Mouse (Mus musculus) intestine, embryonic 14.5 days (tissue): ENCODE measurements at regions not wholly inside any gene's neighbourhood (a gene's known extent, or its start where the extent isn't known, plus 50 kb on each side); places are given as distances from the start of the nearest gene placed in this dataset.
A peak's percentile ranks its signal among the peaks of the same experiment; 100 is the strongest.

ENCODE experiments used
- ATAC-seq: fragments of 200-750 bp; cut with Nextera tagmentation; replicated peaks from 2 replicates; pipeline ENCODE4 v1.8.0; 2017; ENCODE audit warnings: low read depth, moderate number of reproducible peaks, moderate TSS enrichment, moderate library complexity; ENCODE audit not compliant: low FRiP score, low TSS enrichment
- DNase-seq: peaks from one replicate; pipeline ENCODE4 v3.0.0-alpha.2; 2018; ENCODE audit warnings: low spot score
- H3K27ac ChIP-seq: fragments of 300-500 bp; sonication (generic); 2 replicates; pipeline ENCODE4 v1.5.1; 2014; ENCODE audit warnings: low read depth, mild to moderate bottlenecking, control low read depth
- H3K27me3 ChIP-seq: fragments of 300-500 bp; sonication (generic); replicated peaks from 2 replicates; pipeline ENCODE4 v1.6.1; 2014; ENCODE audit warnings: low read length, control low read depth; ENCODE audit not compliant: control insufficient read depth, insufficient read depth
- H3K36me3 ChIP-seq: fragments of 300-500 bp; sonication (generic); 2 replicates; pipeline ENCODE4 v1.6.1; 2014; ENCODE audit warnings: low read length, control low read depth; ENCODE audit not compliant: control insufficient read depth, insufficient read depth
- H3K4me1 ChIP-seq: fragments of 300-500 bp; sonication (generic); replicated peaks from 2 replicates; pipeline ENCODE4 v1.6.1; 2014; ENCODE audit warnings: low read length, control low read depth, mixed read lengths; ENCODE audit not compliant: control insufficient read depth, insufficient read depth
- H3K4me2 ChIP-seq: fragments of 300-500 bp; sonication (generic); 2 replicates; pipeline ENCODE4 v1.6.1; 2014; ENCODE audit warnings: low read length
- H3K4me3 ChIP-seq: fragments of 300-500 bp; sonication (generic); 2 replicates; pipeline ENCODE4 v1.5.1; 2014; ENCODE audit warnings: low read depth, low read length, control low read depth, mixed read lengths
- H3K9ac ChIP-seq: fragments of 300-500 bp; sonication (generic); 2 replicates; pipeline ENCODE4 v1.6.1; 2014; ENCODE audit warnings: mild to moderate bottlenecking, low read length
- H3K9me3 ChIP-seq: fragments of 300-500 bp; sonication (generic); 2 replicates; pipeline ENCODE4 v1.6.1; 2016; ENCODE audit warnings: low read length, control low read depth; ENCODE audit not compliant: control insufficient read depth
- WGBS: fragments of 180-500 bp; shearing (Covaris S2); extraction: QIAGEN DNeasy Blood & Tissue Kit; methylation state at CpG from one replicate; pipeline ENCODE4 v1.1.7; 2014; 5-methylcytosine and 5-hydroxymethylcytosine counted together

DNA sequence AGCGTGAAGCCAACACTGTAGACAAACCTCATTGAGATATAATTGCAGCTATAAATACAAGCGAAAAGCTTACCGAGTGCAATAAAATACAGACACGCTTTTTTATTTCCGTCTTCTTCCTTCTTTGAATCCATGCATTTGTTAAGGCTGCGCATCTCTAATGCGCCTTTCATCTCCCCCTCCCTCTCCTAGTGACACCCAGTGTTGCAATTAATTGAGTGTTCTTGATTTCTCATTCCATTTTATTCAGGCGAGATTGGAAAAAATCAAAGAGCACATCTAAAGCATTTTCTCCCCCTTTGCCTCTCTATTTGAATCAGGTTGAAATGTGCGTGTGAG lies 293.2 kb upstream of the Tle4 start:
- peaks cover 16% of the 10 kb centered on the region for H3K4me1 ChIP-seq
- H3K4me3 ChIP-seq: peak overlapping the region; percentile 20; the same call in 1 of the 2 replicates
- WGBS: 3% methylated on average over 9 of the region's 9 CpGs
- H3K27ac ChIP-seq: no peak overlapping the region
- no peak overlapping the region for H3K9ac ChIP-seq
- no peaks in the 10 kb centered on the region for H3K9me3 ChIP-seq
- peak overlapping the region; percentile 57 for H3K4me2 ChIP-seq
- ATAC-seq: no peak
- DNase-seq: no peak
- peaks cover 6% of the 10 kb centered on the region; the same call in 1 of the 2 replicates for H3K27me3 ChIP-seq
- no peaks in the 10 kb centered on the region for H3K36me3 ChIP-seq

- peak; percentile 72 for DNase-seq
- Histone ChIP-seq H3K4me1 (peaks cover 16% of the 10 kb centered on the region), H3K27me3 (peaks cover 6% of the 10 kb centered on the region; the same call in 1 of the 2 replicates), H3K36me3 (no peaks in the 10 kb centered on the region), H3K4me3 (peak overlapping the region; percentile 20; the same call in 1 of the 2 replicates), H3K9me3 (no peaks in the 10 kb centered on the region), H3K4me2 (peak overlapping the region; percentile 57), H3K9ac (no peak overlapping the region), H3K27ac (no peak overlapping the region)
- no peak for ATAC-seq
- 8% methylated on average over 21 of the region's 21 CpGs for WGBS
Observed at GRCm38 (mm10) chr19:14890241-14891089, 292.6 kb upstream of the Tle4 start.

DNA sequence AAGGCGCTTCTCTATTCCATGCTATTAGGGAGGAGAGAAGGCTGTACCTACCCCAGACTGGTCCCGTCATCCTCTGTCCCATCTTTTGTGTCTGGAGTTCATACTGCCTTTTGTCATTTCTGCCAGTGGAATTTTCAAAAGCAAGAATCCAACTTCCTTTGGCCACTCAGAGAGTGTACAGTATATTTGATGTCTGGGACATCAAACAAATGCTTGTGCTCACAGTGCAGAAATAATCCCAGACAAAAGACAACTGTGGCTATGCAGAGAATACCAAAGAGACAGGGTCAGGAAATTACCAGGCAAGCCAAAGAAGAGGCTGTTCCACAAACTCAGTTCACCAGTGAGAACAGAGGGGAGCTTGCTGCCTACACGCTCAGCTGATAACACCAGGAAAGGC lies 291.9 kb upstream of the Tle4 start:
- Histone ChIP-seq H3K4me1 (peaks cover 16% of the 10 kb centered on the region), H3K4me3 (no peak overlapping the region), H3K9ac (no peak overlapping the region), H3K27me3 (peaks cover 6% of the 10 kb centered on the region; the same call in 1 of the 2 replicates), H3K4me2 (no peak overlapping the region; the same call in 1 of the 2 replicates), H3K9me3 (no peaks in the 10 kb centered on the region), H3K36me3 (no peaks in the 10 kb centered on the region), H3K27ac (no peak overlapping the region)
- DNase-seq (no peak), ATAC-seq (0 out of 2 replicates have a peak, but pooled peaks have one; percentile 15)
- 74% methylated on average over 3 of the region's 3 CpGs for WGBS

GRCm38 (mm10) chr19:14883707-14884421 lies 286.0 kb upstream of the Tle4 start:
- Histone ChIP-seq H3K27ac (no peak overlapping the region), H3K36me3 (no peaks in the 10 kb centered on the region), H3K9me3 (no peaks in the 10 kb centered on the region), H3K4me2 (no peak overlapping the region), H3K9ac (no peak overlapping the region), H3K4me3 (no peak overlapping the region), H3K27me3 (no peaks in the 10 kb centered on the region), H3K4me1 (0 out of 2 replicates have a peak, but pooled peaks cover 3% of the 10 kb centered on the region)
- ATAC-seq (no peak), DNase-seq (peak; percentile 46)
- WGBS: 33% methylated on average over 8 of the region's 8 CpGs

GRCm38 (mm10) chr19:14880818-14881217 lies 283.0 kb upstream of the Tle4 start:
- H3K9ac ChIP-seq: no peak overlapping the region
- DNase-seq (no peak), ATAC-seq (no peak)
- H3K27ac ChIP-seq: no peak overlapping the region
- H3K4me3 ChIP-seq: no peak overlapping the region
- H3K27me3 ChIP-seq: no peaks in the 10 kb centered on the region
- no peak overlapping the region for H3K4me2 ChIP-seq
- WGBS: 62% methylated on average over 4 of the region's 4 CpGs
- H3K9me3 ChIP-seq: no peaks in the 10 kb centered on the region
- H3K4me1 ChIP-seq: 0 out of 2 replicates have a peak, but pooled peaks cover 3% of the 10 kb centered on the region
- H3K36me3 ChIP-seq: no peaks in the 10 kb centered on the region

GRCm38 (mm10) chr19:14873986-14874385 lies 276.1 kb upstream of the Tle4 start:
- no peaks in the 10 kb centered on the region for H3K9me3 ChIP-seq
- no peak overlapping the region for H3K4me3 ChIP-seq
- no peak overlapping the region for H3K4me2 ChIP-seq
- ATAC-seq (no peak), DNase-seq (no peak)
- H3K36me3 ChIP-seq: no peaks in the 10 kb centered on the region
- H3K4me1 ChIP-seq: 0 out of 2 replicates have a peak, but pooled peaks cover 5% of the 10 kb centered on the region
- H3K9ac ChIP-seq: no peak overlapping the region
- H3K27ac ChIP-seq: no peak overlapping the region
- 97% methylated on average over 1 of the region's 1 CpGs for WGBS
- H3K27me3 ChIP-seq: no peaks in the 10 kb centered on the region

- no peak overlapping the region for H3K4me3 ChIP-seq
- H3K9me3 ChIP-seq: no peaks in the 10 kb centered on the region
- DNase-seq: no peak
- no peaks in the 10 kb centered on the region for H3K36me3 ChIP-seq
- 0 out of 2 replicates have a peak, but pooled peaks cover 5% of the 10 kb centered on the region for H3K4me1 ChIP-seq
- H3K9ac ChIP-seq: no peak overlapping the region
- 12% methylated on average over 7 of the region's 7 CpGs for WGBS
- no peak overlapping the region for H3K4me2 ChIP-seq
- no peak overlapping the region for H3K27ac ChIP-seq
- no peaks in the 10 kb centered on the region for H3K27me3 ChIP-seq
- ATAC-seq: no peak
Observed at GRCm38 (mm10) chr19:14871178-14871867, 273.5 kb upstream of the Tle4 start.

GRCm38 (mm10) chr19:14862654-14863468 lies 265.0 kb upstream of the Tle4 start:
- ATAC-seq (no peak), DNase-seq (no peak)
- Histone ChIP-seq H3K27me3 (no peaks in the 10 kb centered on the region; the same call in 1 of the 2 replicates), H3K27ac (no peak overlapping the region), H3K9ac (no peak overlapping the region), H3K4me2 (no peak overlapping the region), H3K9me3 (peaks cover 8% of the 10 kb centered on the region; the same call in 1 of the 2 replicates), H3K4me3 (no peak overlapping the region), H3K4me1 (0 out of 2 replicates have a peak, but pooled peaks cover 3% of the 10 kb centered on the region), H3K36me3 (no peaks in the 10 kb centered on the region)
- WGBS: 35% methylated on average over 13 of the region's 13 CpGs
